Mouse (Mus musculus) thymus, adult 2 months (tissue): ENCODE data around the gene Tle6.

Source experiments
- CTCF ChIP-seq: fragments of 200-500 bp; IDR thresholded peaks from 2 replicates; pipeline ENCODE4 v1.5.1; 2012; ENCODE audit warnings: mild to moderate bottlenecking, control low read depth, low read length, moderate library complexity, borderline replicate concordance; ENCODE audit not compliant: control insufficient read depth, poor library complexity, insufficient read depth; ENCODE audit errors: extremely low read depth
- POLR2A ChIP-seq: fragments of 200-500 bp; IDR thresholded peaks from 2 replicates; pipeline ENCODE4 v1.6.1; 2012; ENCODE audit warnings: mild to moderate bottlenecking, low read length, control low read depth, moderate library complexity; ENCODE audit not compliant: control insufficient read depth, poor library complexity, insufficient read depth; ENCODE audit errors: extremely low read depth

GRCm38 (mm10) chr10:81619976-81620375, 19.1 kb upstream of the Tle6 start:
- TF ChIP-seq CTCF: no peak
- TF ChIP-seq POLR2A: no peak
